Mouse (Mus musculus) right cerebral cortex, postnatal 14 days (tissue): ENCODE measurements around the gene Rnf181.

Experiments used
- DNase-seq: peaks from one replicate; pipeline ENCODE4 v3.0.0; 2022

Gene Rnf181

GRCm38 (mm10) chr6:72366844-72367443 lies at the start of gene Rnf181:
Rnf181 (minus strand) TSS chr6:72366956.
- no peak for DNase-seq

GRCm38 (mm10) chr6:72415964-72416772 lies 49.4 kb upstream of the Rnf181 start:
- DNase-seq = no peak

GRCm38 (mm10) chr6:72415181-72415580 lies 48.4 kb upstream of the Rnf181 start:
- no peak for DNase-seq

GRCm38 (mm10) chr6:72414076-72414756 lies 47.5 kb upstream of the Rnf181 start, which contains the start of gene Ggcx:
Ggcx (plus strand) TSS chr6:72414308.
- peak; percentile 91 for DNase-seq

- no peak for DNase-seq
Measured at GRCm38 (mm10) chr6:72410518-72410917, 43.8 kb upstream of the Rnf181 start.

- no peak for DNase-seq
Measured at GRCm38 (mm10) chr6:72410003-72410402, 43.2 kb upstream of the Rnf181 start.

GRCm38 (mm10) chr6:72409567-72409966 lies 42.8 kb upstream of the Rnf181 start:
- DNase-seq = peak; percentile 82

GRCm38 (mm10) chr6:72407119-72407518 lies 40.4 kb upstream of the Rnf181 start:
- peak; percentile 83 for DNase-seq

GRCm38 (mm10) chr6:72405356-72405755 lies 38.6 kb upstream of the Rnf181 start:
- DNase-seq = no peak

- peak; percentile 73 for DNase-seq
Measured at GRCm38 (mm10) chr6:72401875-72402274, 35.1 kb upstream of the Rnf181 start.

- no peak for DNase-seq
Measured at GRCm38 (mm10) chr6:72399967-72400366, 33.2 kb upstream of the Rnf181 start.

GRCm38 (mm10) chr6:72396837-72397251 lies 30.1 kb upstream of the Rnf181 start:
- DNase-seq = no peak

GRCm38 (mm10) chr6:72392341-72392740 lies 25.6 kb upstream of the Rnf181 start:
- no peak for DNase-seq

GRCm38 (mm10) chr6:72390795-72391521 lies 24.2 kb upstream of the Rnf181 start:
- DNase-seq = no peak

- DNase-seq = peak; percentile 40
Measured at GRCm38 (mm10) chr6:72389941-72390771, 23.4 kb upstream of the Rnf181 start, which contains the start of gene Vamp8. Vamp8 (minus strand) TSS chr6:72390703.

GRCm38 (mm10) chr6:72389471-72389940 lies 22.8 kb upstream of the Rnf181 start:
- no peak for DNase-seq

- DNase-seq = no peak
Measured at GRCm38 (mm10) chr6:72388791-72389329, 22.1 kb upstream of the Rnf181 start.

GRCm38 (mm10) chr6:72388266-72388665 lies 21.5 kb upstream of the Rnf181 start:
- no peak for DNase-seq

- DNase-seq = no peak
Measured at GRCm38 (mm10) chr6:72387816-72388215, 21.1 kb upstream of the Rnf181 start.

GRCm38 (mm10) chr6:72386561-72386960 lies 19.8 kb upstream of the Rnf181 start:
- no peak for DNase-seq

- DNase-seq = no peak
Measured at GRCm38 (mm10) chr6:72385258-72385657, 18.5 kb upstream of the Rnf181 start.

- no peak for DNase-seq
Measured at GRCm38 (mm10) chr6:72383952-72384351, 17.2 kb upstream of the Rnf181 start.
